In genomic region chr13:68998918-68999801, GRCm38 (mm10) we compare ENCODE assay signal across 9 mouse cellular contexts. TPM values are rescaled to one million over a fixed set of nuclear protein-coding genes. Genes with fewer than 3 reads are reported as not detected.
A peak's percentile ranks its signal among the peaks of the same experiment; 100 is the strongest.
DNase-seq lines count a peak whose midpoint lies in the region; ATAC-seq and TF ChIP-seq lines count a peak whose summit lies in the region.
"Had no signal": no experiment of that assay in that cellular context is flagged by ENCODE, and none has a peak within 500 bp of the region (broad histone marks: within the 10 kb centered on the region; RNA-seq: fewer than 3 reads in every experiment).

Gene Adcy2, minus strand, starts transcription at chr13:68999541.

- TF ChIP-seq CTCF in layer of hippocampus, adult 2 months (conservative IDR thresholded peaks at IDR 0.05): peak; percentile 39
- peak; percentile 31; the same call in 1 of the 2 replicates for TF ChIP-seq CTCF in lung, embryonic 14.5 days (IDR thresholded peaks at IDR 0.05; ENCODE audit: low read depth)

- ATAC-seq in kidney, embryonic 15.5 days (replicated peaks; ENCODE audit: low FRiP score): peak; percentile 90
- ATAC-seq in embryonic facial prominence, embryonic 12.5 days (ENCODE audit: insufficient number of reproducible peaks, insufficient read depth, low FRiP score, low TSS enrichment): peak; percentile 91
- peak; percentile 88 for ATAC-seq in heart, embryonic 12.5 days (ENCODE audit: insufficient number of reproducible peaks, low FRiP score)
- peak; percentile 92 for ATAC-seq in lung, embryonic 14.5 days (ENCODE audit: insufficient read depth)

- no peaks in the 10 kb centered on the region for H3K9me3 ChIP-seq in kidney, embryonic 15.5 days (replicated peaks)
- H3K9me3 ChIP-seq in embryonic facial prominence, embryonic 12.5 days: no peaks in the 10 kb centered on the region
- no peaks in the 10 kb centered on the region for H3K9me3 ChIP-seq in heart, embryonic 12.5 days (replicated peaks)
- no peaks in the 10 kb centered on the region for H3K9me3 ChIP-seq in lung, embryonic 14.5 days (ENCODE audit: low read depth, low read length)

- H3K4me1 ChIP-seq in kidney, embryonic 15.5 days: peaks cover 25% of the 10 kb centered on the region
- H3K4me1 ChIP-seq in embryonic facial prominence, embryonic 12.5 days: peaks cover 15% of the 10 kb centered on the region
- peaks cover 12% of the 10 kb centered on the region for H3K4me1 ChIP-seq in heart, embryonic 12.5 days (replicated peaks)
- H3K4me1 ChIP-seq in lung, embryonic 14.5 days (ENCODE audit: insufficient read depth): no peaks in the 10 kb centered on the region; the same call in 1 of the 2 replicates

- WGBS in kidney, embryonic 15.5 days: under 1% methylated on average over 54 of the region's 106 CpGs
- under 1% methylated on average over 89 of the region's 106 CpGs for WGBS in embryonic facial prominence, embryonic 12.5 days
- WGBS in heart, embryonic 12.5 days: 1% methylated on average over 78 of the region's 106 CpGs
- WGBS in lung, embryonic 14.5 days: under 1% methylated on average over 45 of the region's 106 CpGs

- peaks cover 23% of the 10 kb centered on the region for H3K27me3 ChIP-seq in kidney, embryonic 15.5 days
- H3K27me3 ChIP-seq in embryonic facial prominence, embryonic 12.5 days: peaks cover 12% of the 10 kb centered on the region
- peaks cover 52% of the 10 kb centered on the region for H3K27me3 ChIP-seq in heart, embryonic 12.5 days (replicated peaks)
- peaks cover 8% of the 10 kb centered on the region; the same call in 1 of the 2 replicates for H3K27me3 ChIP-seq in lung, embryonic 14.5 days (ENCODE audit: insufficient read depth, low read length)

- peak within 1 kb of the TSS; percentile 89 for H3K4me2 ChIP-seq in kidney, embryonic 15.5 days
- H3K4me2 ChIP-seq in embryonic facial prominence, embryonic 12.5 days (replicated peaks): peak within 1 kb of the TSS; percentile 91
- peak within 1 kb of the TSS; percentile 94 for H3K4me2 ChIP-seq in heart, embryonic 12.5 days
- peak within 1 kb of the TSS; percentile 72 for H3K4me2 ChIP-seq in lung, embryonic 14.5 days

- H3K9ac ChIP-seq in kidney, embryonic 15.5 days: peak within 1 kb of the TSS; percentile 62
- peak within 1 kb of the TSS; percentile 61 for H3K9ac ChIP-seq in embryonic facial prominence, embryonic 12.5 days
- peak within 1 kb of the TSS; percentile 73 for H3K9ac ChIP-seq in heart, embryonic 12.5 days
- peak within 1 kb of the TSS; percentile 75 for H3K9ac ChIP-seq in lung, embryonic 14.5 days

- DNase-seq in kidney, adult 18-20 months: no peak
- peak; percentile 58 to 67 for DNase-seq in layer of hippocampus, adult 2 months (ENCODE audit: low spot score in 2 of 2)
- peak; percentile 95 for DNase-seq in lung, embryonic 14.5 days
- DNase-seq in retina, postnatal 7 days (ENCODE audit: low read depth, low spot score): peak; percentile 66
- no peak for DNase-seq in spleen, postnatal 4 days (ENCODE audit: low spot score in 2 of 2)

- H3K4me3 ChIP-seq in kidney, embryonic 15.5 days (replicated peaks): peak within 1 kb of the TSS; percentile 73
- peak within 1 kb of the TSS; percentile 59 for H3K4me3 ChIP-seq in embryonic facial prominence, embryonic 12.5 days
- peak within 1 kb of the TSS; percentile 69 for H3K4me3 ChIP-seq in heart, embryonic 12.5 days
- peak within 1 kb of the TSS; percentile 92 for H3K4me3 ChIP-seq in layer of hippocampus, adult 2 months
- peak within 1 kb of the TSS; percentile 63 for H3K4me3 ChIP-seq in lung, embryonic 14.5 days (ENCODE audit: low read depth, low read length)

- H3K36me3 ChIP-seq in kidney, embryonic 15.5 days: no peaks in the 10 kb centered on the region
- H3K36me3 ChIP-seq in embryonic facial prominence, embryonic 12.5 days: no peaks in the 10 kb centered on the region
- no peaks in the 10 kb centered on the region for H3K36me3 ChIP-seq in heart, embryonic 12.5 days
- H3K36me3 ChIP-seq in lung, embryonic 14.5 days (ENCODE audit: insufficient read depth): no peaks in the 10 kb centered on the region

- H3K27ac ChIP-seq in kidney, embryonic 15.5 days: peak within 1 kb of the TSS; percentile 76
- no peak within 1 kb of the TSS for H3K27ac ChIP-seq in embryonic facial prominence, embryonic 12.5 days
- H3K27ac ChIP-seq in heart, embryonic 12.5 days (ENCODE audit: poor library complexity, severe bottlenecking): no peak within 1 kb of the TSS
- H3K27ac ChIP-seq in layer of hippocampus, adult 2 months: peak within 1 kb of the TSS; percentile 98
- H3K27ac ChIP-seq in lung, embryonic 14.5 days (ENCODE audit: low read depth): peak within 1 kb of the TSS; percentile 85

RNA-seq across cellular contexts. Expression of gene Adcy2, which starts in this region (rescaled TPM):
- 5.5 and 6.5 TPM in 2 replicates for polyA plus RNA-seq in kidney, embryonic 15.5 days (2015; fragmentation: Nextera tagmentation; extraction: Ambion mirVana)
- 4.5 and 5.3 TPM in 2 replicates for polyA plus RNA-seq in embryonic facial prominence, embryonic 12.5 days (2016; fragmentation: Nextera tagmentation; extraction: Ambion mirVana)
- 0.57 and 0.97 TPM in 2 replicates for polyA plus RNA-seq in heart, embryonic 12.5 days (2016; fragmentation: Nextera tagmentation; extraction: Ambion mirVana)
- total RNA-seq in layer of hippocampus, adult 2 months (2021): 100 to 1,000 TPM; 116 TPM
- polyA plus RNA-seq in lung, embryonic 14.5 days (2014; fragmentation: Nextera tagmentation; extraction: Ambion mirVana): 23.8 and 24.4 TPM in 2 replicates
- total RNA-seq: MEL had no signal

Comparison
In these comparisons a context has a peak if more than half of its experiments do, and no peak if none do; other contexts are left out.
1. Peak in ATAC-seq, H3K4me3 ChIP-seq, H3K9ac ChIP-seq and H3K4me2 ChIP-seq in heart, embryonic 12.5 days; RNA of the gene not detected or under 1 TPM.
2. H3K27ac ChIP-seq: peak in kidney, embryonic 15.5 days (single experiment), layer of hippocampus, adult 2 months (single experiment) and lung, embryonic 14.5 days (single experiment); none in embryonic facial prominence, embryonic 12.5 days (single experiment) and heart, embryonic 12.5 days (single experiment).
3. DNase-seq: peak in layer of hippocampus, adult 2 months (2 of 2), lung, embryonic 14.5 days (single experiment) and retina, postnatal 7 days (single experiment); none in kidney, adult 18-20 months (single experiment) and spleen, postnatal 4 days (0 of 2).
4. Peak in every context shown above with its lines, with median percentiles within 50 percentile points of each other: ATAC-seq, H3K4me2 ChIP-seq, H3K4me3 ChIP-seq and H3K9ac ChIP-seq.